Mouse (Mus musculus) thymus, postnatal 36 days (tissue): ENCODE measurements around the gene Zfp618.
A peak's percentile ranks its signal among the peaks of the same experiment; 100 is the strongest.

Experiments
- DNase-seq, 2 experiments: peaks; one replicate each; pipeline ENCODE4 v3.0.0; 2022; ENCODE audit warnings: mixed read lengths in 2 of 2

Gene Zfp618

DNA sequence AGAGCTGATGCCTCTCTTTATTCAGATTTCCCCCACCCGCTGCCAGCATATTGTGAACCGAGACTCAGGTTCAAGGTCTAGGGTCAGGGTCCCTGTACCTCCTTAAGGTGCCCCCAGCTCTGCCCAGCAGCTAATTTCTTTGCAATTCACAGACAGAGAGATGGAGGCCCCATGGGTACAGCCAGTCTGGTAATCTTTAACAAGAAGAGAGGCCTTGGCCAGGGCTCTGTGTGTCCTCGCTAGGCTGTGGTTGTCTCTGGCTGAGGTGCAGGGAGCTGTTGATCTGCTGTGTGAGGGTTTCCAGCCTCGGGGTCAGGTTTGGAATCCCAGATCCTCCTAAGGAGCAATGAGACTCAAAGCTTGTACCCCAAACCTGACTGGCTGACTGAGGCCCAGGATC, 200.3 kb downstream of the Zfp618 start:
- DNase-seq, result peak in 1 of 2 experiments; percentile 1

DNA sequence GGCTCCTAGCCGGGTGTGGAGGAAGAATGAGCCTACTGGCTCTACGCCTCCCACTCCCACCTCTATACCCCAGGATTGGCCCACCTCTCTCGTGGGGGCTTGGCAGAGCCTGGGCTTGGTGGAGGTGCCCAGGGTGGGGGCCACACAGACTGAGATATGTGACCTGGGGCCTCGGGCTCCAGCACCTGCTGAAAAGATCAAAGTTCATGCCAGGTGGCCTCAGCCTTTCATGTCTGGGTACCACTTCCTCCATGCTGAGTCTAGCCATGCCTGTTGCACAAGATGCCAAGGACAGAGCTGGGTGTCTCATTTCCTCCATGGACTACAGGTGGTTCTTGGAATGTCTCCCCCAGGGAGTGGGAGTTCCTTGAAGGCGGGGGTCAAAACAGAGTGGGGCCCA, 200.9 kb downstream of the Zfp618 start:
- DNase-seq, result peak; percentile 33 to 72

DNA sequence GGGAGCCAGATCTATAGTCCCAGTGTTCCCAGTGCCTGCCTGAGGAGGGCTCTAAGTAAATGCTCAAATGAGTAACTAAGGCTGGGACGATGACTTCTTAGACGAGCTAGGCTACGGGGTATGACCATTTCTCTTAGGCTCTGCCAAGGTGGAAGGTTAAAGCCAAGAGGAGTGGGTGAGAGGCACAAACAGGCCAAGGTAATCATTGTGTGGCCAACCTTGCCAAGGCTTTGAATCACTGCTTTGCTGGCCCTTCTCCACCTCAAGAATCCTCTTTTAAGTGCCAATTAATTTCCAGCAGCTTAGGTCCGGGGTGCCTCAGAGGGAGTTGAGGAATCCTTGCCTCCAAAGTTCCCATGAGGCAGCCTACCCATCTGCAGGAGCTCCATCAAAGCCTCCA, 204.7 kb downstream of the Zfp618 start:
- DNase-seq, result no peak

DNA sequence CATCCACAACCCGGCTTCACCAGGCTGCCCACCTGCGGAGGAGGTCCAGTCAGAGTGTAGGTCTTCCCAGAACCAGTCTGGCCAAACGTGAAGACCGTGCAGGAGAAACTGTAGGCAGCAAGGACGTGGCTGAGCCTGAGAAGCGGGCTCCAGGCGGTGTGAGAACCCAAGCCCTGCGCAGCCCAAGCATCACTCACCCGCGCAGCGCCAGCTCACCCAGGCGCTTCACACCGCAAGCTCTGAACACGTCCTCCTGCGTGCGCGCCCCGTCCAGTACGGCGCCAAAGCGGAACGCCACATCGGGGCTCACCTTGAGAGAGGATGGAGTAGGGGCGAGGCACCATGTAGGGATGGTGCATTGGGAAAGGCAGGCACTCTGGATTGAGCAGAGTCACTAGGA, 205.7 kb downstream of the Zfp618 start:
- DNase-seq, result no peak

DNA sequence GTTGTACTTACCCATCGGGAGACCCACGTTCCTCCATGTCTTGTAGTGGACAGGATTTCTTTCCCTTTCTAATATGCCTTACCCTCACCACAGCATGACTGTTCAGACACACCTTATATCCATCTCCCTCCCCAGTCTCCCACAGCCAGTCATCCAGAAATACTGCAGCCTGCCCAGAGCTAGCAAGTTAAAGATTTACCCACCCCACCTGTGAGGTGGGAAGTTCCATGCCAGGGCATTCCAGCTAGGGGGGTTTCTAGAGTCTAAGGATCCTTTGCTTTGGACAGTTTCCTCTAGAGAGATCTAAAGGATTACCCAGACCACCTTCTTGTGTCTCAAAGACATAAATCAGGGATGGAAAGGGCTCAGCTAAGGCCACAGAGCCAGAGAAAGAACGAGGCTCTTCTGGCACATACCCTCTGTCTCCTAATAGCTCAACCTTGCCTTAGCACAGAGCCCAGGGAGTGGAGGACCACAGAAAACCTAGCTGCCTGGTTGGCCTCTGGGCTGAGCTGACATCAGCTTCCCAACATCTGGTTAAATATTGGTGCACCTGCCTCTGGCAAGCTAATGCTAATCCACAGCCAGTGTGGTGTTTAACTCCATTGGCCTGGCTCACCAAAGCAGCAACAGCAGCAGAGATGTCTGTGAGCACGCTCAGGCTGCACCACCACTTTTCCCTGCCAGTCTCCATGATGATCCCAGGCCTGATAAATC, 206.8 kb downstream of the Zfp618 start, which contains the start of gene Kif12:
Gene Kif12, minus strand, starts transcription at position 163 of the 717 bp plus-strand sequence.
- DNase-seq, result no peak

DNA sequence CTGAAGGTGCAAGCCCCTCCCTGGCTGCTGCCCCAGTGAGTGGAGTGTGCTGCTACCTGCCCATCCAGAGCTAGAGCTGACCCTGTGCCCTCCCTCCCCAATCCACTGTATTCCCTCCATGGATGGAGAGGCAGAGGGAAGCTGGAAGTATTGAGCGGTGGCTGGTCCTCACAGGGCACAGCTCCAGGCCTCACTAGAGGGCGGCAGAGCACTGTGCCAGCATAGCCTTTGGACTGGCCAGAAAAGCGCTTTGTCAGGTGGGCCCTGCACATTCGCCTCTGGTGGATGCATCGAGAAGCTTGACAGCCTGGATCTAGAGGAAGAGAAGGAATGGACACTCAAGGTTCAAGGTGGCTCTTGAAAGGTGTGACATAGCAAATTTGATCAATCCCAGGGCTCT, 216.2 kb downstream of the Zfp618 start:
- peak; percentile 55 to 58 for DNase-seq

DNA sequence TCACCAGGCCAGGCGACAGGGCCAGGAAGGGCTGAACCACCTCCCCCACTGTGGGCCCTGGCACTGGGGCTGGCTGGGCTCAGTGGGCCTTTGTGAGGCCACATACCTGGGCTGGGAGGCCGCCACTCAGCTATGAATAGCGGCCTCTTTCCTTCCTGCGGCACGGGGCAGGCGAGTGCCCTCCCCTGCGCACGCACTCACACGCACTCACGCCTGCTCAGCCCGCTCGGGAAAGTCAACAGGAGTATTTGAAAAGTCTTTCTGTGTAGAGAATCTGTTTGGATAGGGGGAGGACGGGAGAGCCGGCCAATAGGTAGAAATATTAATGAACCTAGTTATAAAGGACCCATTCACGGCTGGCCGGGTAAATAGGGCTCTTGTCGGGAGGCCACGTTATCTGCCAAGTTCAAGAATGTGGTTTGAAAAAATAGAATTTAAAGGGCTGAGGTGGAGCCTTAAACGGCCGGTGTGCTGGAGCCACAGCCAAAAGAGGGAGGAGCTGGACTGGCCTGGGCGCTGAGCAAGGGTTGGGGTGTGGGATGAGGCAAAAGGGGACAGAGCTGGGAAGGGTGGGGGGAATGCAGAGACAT, 221.0 kb downstream of the Zfp618 start:
- no peak for DNase-seq
